Mouse (Mus musculus) urinary bladder, postnatal 14 days (tissue): Measurements from ENCODE around the gene Kifc5b.

Source experiments
- DNase-seq: peaks from one replicate; pipeline ENCODE4 v3.0.0; 2021; ENCODE audit warnings: low spot score

Kifc5b gene

GRCm38 (mm10) chr17:26947231-26948100 lies 30.6 kb downstream of the Kifc5b start:
- DNase-seq: no peak

- DNase-seq: peak; percentile 45
Observed at GRCm38 (mm10) chr17:26948316-26949050, 31.6 kb downstream of the Kifc5b start.

GRCm38 (mm10) chr17:26949051-26949577 lies 32.2 kb downstream of the Kifc5b start:
- no peak for DNase-seq

GRCm38 (mm10) chr17:26949866-26950265 lies 33.0 kb downstream of the Kifc5b start:
- DNase-seq: no peak

GRCm38 (mm10) chr17:26950560-26951288 lies 33.8 kb downstream of the Kifc5b start:
- DNase-seq: no peak

- DNase-seq: peak; percentile 72
Observed at GRCm38 (mm10) chr17:26951406-26951805, 34.5 kb downstream of the Kifc5b start.

GRCm38 (mm10) chr17:26951952-26952877 lies 35.3 kb downstream of the Kifc5b start:
- no peak for DNase-seq

- DNase-seq: no peak
Observed at GRCm38 (mm10) chr17:26953201-26953600, 36.3 kb downstream of the Kifc5b start.

GRCm38 (mm10) chr17:26953726-26954125 lies 36.8 kb downstream of the Kifc5b start:
- no peak for DNase-seq

GRCm38 (mm10) chr17:26956309-26956708 lies 39.4 kb downstream of the Kifc5b start:
- DNase-seq: no peak

GRCm38 (mm10) chr17:26956895-26957294 lies 40.0 kb downstream of the Kifc5b start:
- DNase-seq: no peak

- no peak for DNase-seq
Observed at GRCm38 (mm10) chr17:26957872-26958271, 41.0 kb downstream of the Kifc5b start.

- DNase-seq: no peak
Observed at GRCm38 (mm10) chr17:26958880-26959279, 42.0 kb downstream of the Kifc5b start.

GRCm38 (mm10) chr17:26959815-26960214 lies 42.9 kb downstream of the Kifc5b start:
- DNase-seq: no peak

GRCm38 (mm10) chr17:26961572-26962240 lies 44.8 kb downstream of the Kifc5b start:
- DNase-seq: no peak

GRCm38 (mm10) chr17:26966993-26967392 lies 50.1 kb downstream of the Kifc5b start:
- no peak for DNase-seq

GRCm38 (mm10) chr17:26967477-26967876 lies 50.6 kb downstream of the Kifc5b start:
- no peak for DNase-seq

GRCm38 (mm10) chr17:26968200-26968611 lies 51.3 kb downstream of the Kifc5b start:
- no peak for DNase-seq

- no peak for DNase-seq
Observed at GRCm38 (mm10) chr17:26969257-26969656, 52.4 kb downstream of the Kifc5b start.

- DNase-seq: no peak
Observed at GRCm38 (mm10) chr17:26970221-26970620, 53.3 kb downstream of the Kifc5b start.
